Mouse (Mus musculus): ENCODE results near the gene Ldha.

Ldha gene

GRCm38 (mm10) chr7:46837073-46837472, 4.2 kb upstream of the Ldha start:
- DNase-seq (ENCODE audit: extremely low read depth, low read depth, low spot score): no peak

DNA sequence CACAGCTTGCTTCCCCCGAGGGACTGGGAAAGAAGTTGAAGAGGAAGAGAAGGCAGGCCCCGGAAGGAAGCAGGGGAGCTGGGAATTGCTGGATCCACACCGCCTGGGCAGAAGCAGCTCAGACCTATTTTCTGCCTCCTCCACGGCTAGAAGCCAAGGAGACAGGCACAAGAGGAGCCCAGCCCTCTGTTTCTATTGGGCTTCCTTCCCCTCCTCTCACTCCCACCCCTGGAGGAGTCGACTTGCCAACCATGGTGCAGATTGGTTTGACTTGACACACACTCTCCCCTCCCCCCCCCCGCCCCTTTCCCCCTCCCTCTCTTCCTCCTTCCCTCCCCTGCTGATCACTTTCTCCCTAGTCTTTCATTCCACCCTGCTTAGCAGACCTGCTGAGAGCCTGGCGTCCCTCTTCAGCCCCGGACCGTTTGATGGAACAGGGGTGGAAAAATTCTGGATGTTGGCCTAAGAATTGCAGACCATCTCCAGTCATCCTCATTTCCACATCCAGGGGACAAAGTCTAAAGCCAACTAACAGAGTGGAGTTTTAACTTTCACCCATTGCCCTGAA, 3.1 kb upstream of the Ldha start:
- DNase-seq (ENCODE audit: extremely low read depth, low read depth, low spot score): no peak

GRCm38 (mm10) chr7:46838891-46839302, 2.4 kb upstream of the Ldha start:
- DNase-seq (ENCODE audit: extremely low read depth, low read depth, low spot score): peak; percentile 79

GRCm38 (mm10) chr7:46839446-46839845, 1.8 kb upstream of the Ldha start:
- DNase-seq (ENCODE audit: extremely low read depth, low read depth, low spot score): peak; percentile 68

- no peak for DNase-seq (ENCODE audit: extremely low read depth, low read depth, low spot score)
Measured at GRCm38 (mm10) chr7:46839861-46840260, 1.4 kb upstream of the Ldha start.

DNA sequence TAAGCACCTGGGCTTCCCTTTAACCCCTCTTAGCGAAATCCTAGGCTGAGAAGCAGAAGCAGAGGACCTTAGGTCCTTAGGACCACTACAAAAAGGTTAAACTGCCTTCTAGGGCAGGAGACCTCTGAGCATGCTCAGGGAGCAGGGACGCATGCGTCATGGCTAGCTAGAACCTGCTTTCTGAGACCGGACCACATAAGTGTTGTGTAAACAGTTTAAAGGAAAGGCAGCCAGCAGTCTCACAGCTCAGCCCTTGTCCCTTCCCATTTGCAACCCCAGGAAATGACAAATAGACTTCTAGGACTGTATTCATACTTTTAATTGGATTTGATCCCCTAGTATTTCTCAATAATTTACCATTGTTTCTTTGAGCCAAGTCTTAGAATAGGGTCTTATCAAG, 949 bp upstream of the Ldha start:
- no peak for DNase-seq (ENCODE audit: extremely low read depth, low read depth, low spot score)

DNA sequence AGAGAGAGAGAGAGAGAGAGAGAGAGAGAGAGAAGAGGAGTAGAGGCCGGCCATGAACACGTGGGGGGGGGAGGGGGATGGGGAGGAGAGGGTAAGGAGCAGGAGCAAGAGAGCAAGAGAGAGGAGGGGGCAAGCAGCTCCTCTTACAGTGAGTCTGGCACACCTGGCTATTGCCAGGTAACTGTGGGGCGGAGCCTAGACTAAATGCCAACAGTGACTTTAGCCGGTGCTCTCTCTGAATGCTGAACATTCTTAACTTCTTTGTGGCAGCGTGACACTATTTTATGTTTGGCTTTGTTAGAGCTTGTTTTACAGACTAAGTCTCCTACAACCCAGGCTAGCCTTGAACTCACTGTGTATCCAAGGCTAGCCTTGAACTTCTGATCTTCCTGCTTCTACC, 1.0 kb downstream of the Ldha start:
- DNase-seq (ENCODE audit: extremely low read depth, low read depth, low spot score): no peak

DNA sequence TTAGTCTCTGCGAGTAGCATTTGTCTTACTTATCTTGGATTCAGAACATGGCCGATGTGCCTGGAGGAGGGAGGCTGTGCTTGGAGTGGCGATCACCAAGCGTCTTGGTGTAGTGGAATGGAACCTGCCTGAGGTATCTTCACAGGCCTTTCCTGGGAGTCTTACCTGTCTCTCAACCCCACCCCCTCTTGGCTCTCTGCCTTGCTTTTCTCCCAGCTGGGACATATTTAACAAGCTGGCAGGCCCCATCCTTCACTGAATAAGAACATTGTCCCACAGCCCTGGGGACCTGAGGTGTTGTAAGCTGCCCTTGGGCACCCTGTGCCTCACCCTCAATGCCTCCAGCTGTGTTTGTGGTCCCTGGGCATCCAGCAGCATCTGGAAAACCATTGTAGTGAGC, 2.3 kb downstream of the Ldha start:
- no peak for DNase-seq (ENCODE audit: extremely low read depth, low read depth, low spot score)

DNA sequence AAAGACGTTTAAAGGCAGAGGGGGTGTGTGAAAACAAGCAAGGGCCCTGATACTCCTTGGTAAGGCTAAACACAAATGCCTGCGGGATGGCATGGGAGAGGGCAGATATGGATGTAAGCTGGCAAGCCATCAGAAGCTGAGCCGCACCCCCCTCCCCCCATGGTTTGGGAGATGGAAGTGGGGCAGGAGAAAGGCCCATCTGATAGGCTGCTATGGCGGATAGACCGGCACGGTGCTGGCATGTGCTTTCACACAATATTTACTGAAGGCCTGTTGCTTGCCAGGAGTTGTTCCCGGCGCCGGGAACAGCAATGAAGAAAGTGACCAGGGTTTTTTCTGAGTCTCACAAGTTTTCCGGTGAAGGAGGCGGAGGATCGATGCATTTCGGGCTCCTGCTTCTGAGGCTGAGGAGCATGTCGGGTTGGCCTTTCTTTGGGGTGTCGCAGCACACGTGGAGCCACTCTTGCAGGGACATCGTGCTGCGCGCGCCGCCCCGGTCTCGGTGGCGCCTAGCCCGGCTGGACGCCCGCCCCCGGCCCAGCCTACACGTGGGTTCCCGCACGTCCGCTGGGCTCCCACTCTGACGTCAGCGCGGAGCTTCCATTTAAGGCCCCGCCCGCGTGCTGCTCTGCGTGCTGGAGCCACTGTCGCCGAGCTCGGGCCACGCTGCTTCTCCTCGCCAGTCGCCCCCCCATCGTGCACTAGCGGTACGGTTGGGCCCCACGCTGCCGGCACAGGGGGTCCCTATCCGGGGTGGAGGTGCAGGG, 4.1 kb downstream of the Ldha start:
- DNase-seq (ENCODE audit: extremely low read depth, low read depth, low spot score): no peak

GRCm38 (mm10) chr7:46845978-46846485, 4.8 kb downstream of the Ldha start:
- no peak for DNase-seq (ENCODE audit: extremely low read depth, low read depth, low spot score)

GRCm38 (mm10) chr7:46846486-46847244, 5.4 kb downstream of the Ldha start:
- DNase-seq (ENCODE audit: extremely low read depth, low read depth, low spot score): no peak

- DNase-seq (ENCODE audit: extremely low read depth, low read depth, low spot score): no peak
Measured at GRCm38 (mm10) chr7:46849287-46849686, 8.0 kb downstream of the Ldha start.

DNA sequence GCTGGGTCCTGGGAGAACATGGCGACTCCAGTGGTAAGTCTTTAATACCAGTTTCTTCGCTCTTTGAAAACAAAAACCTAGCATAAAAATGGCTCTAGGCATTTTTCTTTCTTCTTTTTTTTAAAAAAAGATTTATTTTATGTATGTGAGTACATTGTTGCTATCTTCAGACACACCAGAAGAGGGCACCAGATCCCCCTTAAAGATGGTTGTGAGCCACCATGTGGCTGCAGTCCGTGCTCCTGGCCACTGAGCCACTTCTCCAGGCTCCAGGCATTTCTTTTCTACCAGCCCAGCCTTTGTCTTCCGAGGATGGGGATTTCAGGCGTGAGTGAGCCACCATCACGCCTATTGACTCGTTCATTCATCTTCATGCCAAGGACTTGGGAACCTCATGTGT, 9.8 kb downstream of the Ldha start:
- DNase-seq (ENCODE audit: extremely low read depth, low read depth, low spot score): no peak

- no peak for DNase-seq (ENCODE audit: extremely low read depth, low read depth, low spot score)
Measured at GRCm38 (mm10) chr7:46852666-46853065, 11.4 kb downstream of the Ldha start.

GRCm38 (mm10) chr7:46853365-46853764, 12.1 kb downstream of the Ldha start:
- no peak for DNase-seq (ENCODE audit: extremely low read depth, low read depth, low spot score)

DNA sequence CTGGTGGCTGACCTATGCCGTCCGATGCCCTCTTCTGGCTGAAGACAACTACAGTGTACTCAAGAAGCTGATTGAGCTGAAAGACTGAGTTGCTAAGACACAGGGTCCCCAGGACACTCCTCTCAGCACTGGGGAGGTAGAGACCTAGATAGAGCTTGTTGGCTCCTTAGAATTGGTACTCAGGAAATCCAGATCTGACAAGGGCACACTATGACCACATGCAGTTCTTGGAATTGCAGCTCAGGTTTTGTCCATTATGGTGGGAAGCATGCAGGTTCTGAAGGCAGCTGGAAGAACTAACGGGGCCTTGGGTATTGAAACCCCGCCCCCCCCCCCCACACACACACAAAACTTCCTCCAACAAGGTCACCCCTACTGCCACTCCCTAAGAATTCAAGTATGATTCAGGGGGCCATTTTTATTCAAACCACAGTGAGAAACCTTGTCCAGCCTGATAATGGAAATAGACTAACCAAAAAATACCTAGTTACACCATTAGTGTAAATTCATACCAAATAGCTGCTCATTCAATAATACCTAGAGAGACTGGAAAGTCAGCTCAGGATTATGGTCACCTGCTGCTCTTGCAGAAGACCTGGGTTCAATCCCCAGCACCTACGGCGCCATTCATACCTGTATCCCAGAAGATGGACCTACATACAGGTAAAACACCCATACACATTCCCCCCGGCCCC, 14.7 kb downstream of the Ldha start:
- DNase-seq (ENCODE audit: extremely low read depth, low read depth, low spot score): no peak

DNA sequence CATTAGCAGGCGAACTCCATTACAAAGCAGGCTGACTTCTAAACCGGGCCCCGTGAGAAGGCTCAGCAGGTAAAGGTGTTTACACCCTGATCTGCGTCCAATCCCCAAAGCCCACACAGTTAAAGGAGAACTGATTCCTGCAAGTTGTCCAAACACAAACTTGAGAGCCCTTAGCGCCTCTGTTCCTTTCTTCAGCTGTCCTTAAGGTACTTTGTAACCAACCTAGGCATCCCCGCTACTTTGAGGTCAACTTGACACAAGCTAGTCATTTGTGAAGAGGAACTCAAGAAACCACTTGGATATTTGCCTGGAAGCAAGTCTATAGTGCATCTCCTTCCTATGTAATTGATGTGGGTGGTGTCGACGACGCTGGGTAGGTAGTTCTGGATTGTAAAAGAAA, 16.2 kb downstream of the Ldha start:
- DNase-seq (ENCODE audit: extremely low read depth, low read depth, low spot score): no peak

GRCm38 (mm10) chr7:46859031-46859430, 17.8 kb downstream of the Ldha start:
- DNase-seq (ENCODE audit: extremely low read depth, low read depth, low spot score): no peak

- no peak for DNase-seq (ENCODE audit: extremely low read depth, low read depth, low spot score)
Measured at GRCm38 (mm10) chr7:46860996-46861395, 19.7 kb downstream of the Ldha start, which contains the start of gene Ldhc. Gene Ldhc, plus strand, starts transcription at chr7:46861203.

DNA sequence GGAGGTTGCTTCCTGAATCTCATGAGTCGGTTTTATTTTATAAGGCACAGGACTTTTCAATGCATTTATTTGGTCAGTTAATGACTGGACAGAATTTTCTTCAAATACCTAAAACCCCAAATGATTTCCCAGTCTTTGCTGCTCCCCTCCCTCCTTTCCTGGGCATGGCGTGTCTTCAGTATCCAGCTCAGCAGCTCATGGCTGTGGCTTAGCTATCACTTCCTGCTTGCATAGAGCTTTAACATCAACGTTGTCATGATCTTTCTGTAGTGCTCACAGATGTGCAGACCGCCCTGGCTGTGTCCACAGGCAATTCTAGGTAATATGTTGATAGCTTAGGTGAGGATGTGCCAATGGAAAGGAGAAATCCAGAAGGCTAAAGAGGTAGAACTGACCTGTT, 30.7 kb downstream of the Ldha start:
- DNase-seq (ENCODE audit: extremely low read depth, low read depth, low spot score): no peak

DNA sequence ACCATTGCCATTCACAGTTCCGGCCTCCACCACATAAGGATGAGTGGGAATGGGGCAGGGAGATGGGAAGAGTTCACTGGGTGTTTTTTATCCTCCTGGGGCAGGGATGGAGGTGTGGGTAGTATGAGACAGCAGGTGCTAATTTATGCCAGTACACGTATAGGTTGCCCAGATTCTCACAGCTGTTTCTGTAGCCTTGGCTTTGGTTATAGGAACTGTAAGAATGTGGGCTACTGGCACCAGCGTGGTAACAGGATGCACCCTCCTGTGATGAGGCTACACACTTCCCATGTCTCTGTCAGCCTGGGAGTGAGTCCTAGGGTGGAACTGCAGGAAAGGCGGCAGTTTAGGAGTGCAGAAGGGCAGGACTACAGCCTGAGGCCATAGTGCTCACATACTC, 35.6 kb downstream of the Ldha start:
- DNase-seq (ENCODE audit: extremely low read depth, low read depth, low spot score): no peak
